Mouse (Mus musculus) spleen, postnatal 36 days (tissue): Measurements from ENCODE around the gene 4930572O03Rik.
A peak's percentile ranks its signal among the peaks of the same experiment; 100 is the strongest.
"Not testable (repeated sequence)": the region's sequence is repeated elsewhere in the genome, so short reads cannot be mapped to it uniquely, and the experiment has no call there.

ENCODE experiments used
- DNase-seq, 2 experiments: peaks; one replicate each; pipeline ENCODE4 v3.0.0; 2022; ENCODE audit warnings: low spot score in 2 of 2, mixed read lengths in 1 of 2

4930572O03Rik gene

GRCm38 (mm10) chr5:15618764-15619163, 38.1 kb downstream of the 4930572O03Rik start, which contains the start of gene Speer4d:
TSS of gene Speer4d (plus strand) at chr5:15619064.
- DNase-seq: not testable (repeated sequence)

GRCm38 (mm10) chr5:15616195-15616594, 40.7 kb downstream of the 4930572O03Rik start:
- not testable (repeated sequence) for DNase-seq

- DNase-seq: not testable (repeated sequence)
Measured at GRCm38 (mm10) chr5:15610695-15611094, 46.2 kb downstream of the 4930572O03Rik start.

GRCm38 (mm10) chr5:15606677-15607076, 50.2 kb downstream of the 4930572O03Rik start:
- DNase-seq: peak; percentile 15 to 19

GRCm38 (mm10) chr5:15603585-15603984, 53.3 kb downstream of the 4930572O03Rik start:
- not testable (repeated sequence) for DNase-seq

GRCm38 (mm10) chr5:15603008-15603407, 53.9 kb downstream of the 4930572O03Rik start:
- not testable (repeated sequence) for DNase-seq

GRCm38 (mm10) chr5:15602424-15602947, 54.4 kb downstream of the 4930572O03Rik start:
- not testable (repeated sequence) for DNase-seq
